Mouse (Mus musculus): ENCODE results near the gene Jmjd4. TPM values are rescaled to one million over a fixed set of nuclear protein-coding genes. Genes with fewer than 3 reads are reported as not detected.

Gene Jmjd4
- polyA plus RNA-seq, 1 experiment from 2014 or later, result 18.9 TPM

Other genes starting within 250 kb of the Jmjd4 start
- 92.1 and 95.9 TPM in 2 replicates for gene Mrpl55, start 247.6 kb upstream of the Jmjd4 start, polyA plus RNA-seq (2015; fragmentation: Nextera tagmentation; extraction: Ambion mirVana)
- gene 2310033P09Rik, start 241.7 kb upstream of the Jmjd4 start, polyA plus RNA-seq (2015; fragmentation: Nextera tagmentation; extraction: Ambion mirVana), result 26.8 and 27.6 TPM in 2 replicates
- 684 and 686 TPM in 2 replicates for gene Arf1, start 221.8 kb upstream of the Jmjd4 start, polyA plus RNA-seq (2015; fragmentation: Nextera tagmentation; extraction: Ambion mirVana)
- 0.45 and 0.77 TPM in 2 replicates for gene Wnt3a, start 159.3 kb upstream of the Jmjd4 start, polyA plus RNA-seq (2015; fragmentation: Nextera tagmentation; extraction: Ambion mirVana)
- gene Wnt9a, start 143.1 kb upstream of the Jmjd4 start, polyA plus RNA-seq (2015; fragmentation: Nextera tagmentation; extraction: Ambion mirVana), result 3.1 and 3.5 TPM in 2 replicates
- not detected in 2 replicates for gene Prss38, start 74.4 kb upstream of the Jmjd4 start, polyA plus RNA-seq (2015; fragmentation: Nextera tagmentation; extraction: Ambion mirVana)
- gene Snap47, start 1.1 kb downstream of the Jmjd4 start, polyA plus RNA-seq (2015; fragmentation: Nextera tagmentation; extraction: Ambion mirVana), result 602 and 634 TPM in 2 replicates
- gene Zfp867, start 22.4 kb downstream of the Jmjd4 start, polyA plus RNA-seq (2015; fragmentation: Nextera tagmentation; extraction: Ambion mirVana), result 11.3 and 11.7 TPM in 2 replicates
- gene Zkscan17, start 76.7 kb downstream of the Jmjd4 start, polyA plus RNA-seq (2015; fragmentation: Nextera tagmentation; extraction: Ambion mirVana), result 11.4 and 15.5 TPM in 2 replicates
- gene Nlrp3, start 91.5 kb downstream of the Jmjd4 start, polyA plus RNA-seq (2015; fragmentation: Nextera tagmentation; extraction: Ambion mirVana), result 0.07 and 0.10 TPM in 2 replicates
- gene Olfr222, start 126.2 kb downstream of the Jmjd4 start, polyA plus RNA-seq (2015; fragmentation: Nextera tagmentation; extraction: Ambion mirVana), result not detected in 2 replicates
- not detected in 2 replicates for gene Olfr223, start 143.2 kb downstream of the Jmjd4 start, polyA plus RNA-seq (2015; fragmentation: Nextera tagmentation; extraction: Ambion mirVana)
- 34.8 and 38.9 TPM in 2 replicates for gene Mprip, start 211.3 kb downstream of the Jmjd4 start, polyA plus RNA-seq (2015; fragmentation: Nextera tagmentation; extraction: Ambion mirVana)